Mouse (Mus musculus) T-cell, adult 2 months (primary cell): ENCODE measurements around the gene Slfn9.
"Not testable (repeated sequence)": the region's sequence is repeated elsewhere in the genome, so short reads cannot be mapped to it uniquely, and the experiment has no call there.

ENCODE experiments used
- DNase-seq: peaks from one replicate; pipeline ENCODE4 v3.0.0; 2022; ENCODE audit warnings: low spot score

Gene Slfn9

DNA sequence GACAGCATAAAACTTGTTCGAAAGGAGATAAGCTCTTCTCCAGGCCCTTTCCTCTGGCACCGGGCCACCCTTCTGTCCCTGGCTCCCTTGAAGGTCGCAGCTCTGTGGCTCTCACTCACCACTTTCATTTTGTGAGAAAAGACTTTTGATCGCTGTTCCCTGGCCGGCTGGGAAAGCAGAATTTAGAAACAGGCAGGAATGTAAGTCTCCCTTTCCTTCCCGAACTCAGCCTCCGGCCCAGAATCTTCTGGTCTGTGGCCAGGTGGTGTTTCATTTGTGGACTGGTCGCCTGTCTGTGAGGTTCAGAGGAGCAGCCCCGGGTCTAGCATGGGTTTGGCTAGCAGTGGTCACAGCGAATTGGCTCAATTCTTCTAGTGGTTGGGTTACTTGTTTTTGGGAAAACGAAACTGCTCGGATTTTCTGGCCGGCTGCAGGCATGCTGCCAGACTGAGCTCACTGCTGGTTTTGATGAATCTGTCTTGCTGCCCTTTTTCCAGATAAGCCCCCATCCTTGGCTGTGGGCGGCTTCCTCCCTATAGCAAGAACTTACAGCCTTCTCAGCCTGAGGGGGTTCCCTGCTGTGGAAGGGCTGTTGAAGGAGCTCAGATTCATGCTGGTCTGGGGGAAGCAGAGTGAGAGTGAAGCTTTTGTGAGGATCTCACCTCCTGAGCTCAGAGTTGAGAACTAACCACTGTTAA lies at the start of gene Slfn9:
Gene Slfn9, minus strand, starts transcription at position 362 of the 698 bp plus-strand sequence.
- peak; percentile 21 for DNase-seq

DNA sequence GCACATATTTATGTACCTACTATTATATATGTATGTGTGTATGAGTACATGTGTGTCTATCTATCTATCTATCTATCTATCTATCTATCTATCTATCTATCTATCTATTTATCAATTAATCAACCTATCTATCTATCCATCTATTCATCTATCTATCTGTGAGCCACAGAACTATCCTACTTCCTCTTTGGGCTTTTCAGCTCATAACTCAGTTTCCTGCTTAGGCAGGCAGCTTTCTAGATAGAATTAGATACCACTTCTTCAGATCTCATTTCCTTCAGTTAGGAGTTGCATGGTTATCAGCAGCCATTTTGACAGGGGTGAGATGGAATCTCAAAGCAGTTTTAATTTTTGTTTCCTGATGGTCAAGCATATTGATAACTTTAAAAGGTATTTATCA lies 49.4 kb upstream of the Slfn9 start:
- DNase-seq, result no peak

GRCm38 (mm10) chr11:83040325-83040724 lies 48.7 kb upstream of the Slfn9 start:
- DNase-seq, result peak; percentile 84

DNA sequence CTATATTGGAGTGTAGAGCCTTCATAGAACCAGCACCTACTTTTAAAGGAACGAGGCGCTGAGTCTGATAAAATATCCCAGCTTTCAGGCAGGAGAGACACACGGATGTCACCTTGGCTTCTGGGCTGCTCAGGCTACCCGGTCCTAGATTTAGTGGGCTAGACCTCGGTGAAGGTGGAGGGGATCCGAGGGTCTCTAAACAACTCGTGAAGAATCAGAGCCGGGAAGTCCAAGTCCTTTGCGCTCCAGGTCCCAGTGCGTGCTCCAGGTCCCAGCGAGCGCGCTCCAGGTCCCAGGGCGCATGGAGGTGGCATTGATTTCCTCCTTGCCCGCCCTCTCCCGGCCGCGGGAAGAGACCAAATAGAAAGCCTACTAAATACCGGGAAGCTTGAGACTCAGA lies 48.2 kb upstream of the Slfn9 start:
- DNase-seq, result no peak

DNA sequence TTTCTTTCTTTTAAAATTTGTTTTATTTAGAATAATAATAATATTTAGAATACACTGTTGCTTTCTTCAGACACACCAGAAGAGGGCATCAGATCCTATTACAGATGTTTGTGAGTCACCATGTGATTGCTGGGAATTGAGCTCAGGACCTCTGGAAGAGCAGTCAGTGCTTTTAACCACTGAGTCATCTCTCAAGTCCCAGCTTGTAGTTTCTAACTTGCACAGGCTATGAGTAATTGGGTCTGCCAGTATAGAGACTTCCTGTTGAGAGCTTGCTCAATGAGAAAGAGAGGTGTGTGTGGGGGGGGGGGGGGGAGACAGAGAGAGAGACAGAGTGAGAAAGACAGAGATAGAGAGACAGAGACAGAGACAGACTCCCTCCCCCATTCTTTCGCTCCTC lies 47.5 kb upstream of the Slfn9 start:
- no peak for DNase-seq

DNA sequence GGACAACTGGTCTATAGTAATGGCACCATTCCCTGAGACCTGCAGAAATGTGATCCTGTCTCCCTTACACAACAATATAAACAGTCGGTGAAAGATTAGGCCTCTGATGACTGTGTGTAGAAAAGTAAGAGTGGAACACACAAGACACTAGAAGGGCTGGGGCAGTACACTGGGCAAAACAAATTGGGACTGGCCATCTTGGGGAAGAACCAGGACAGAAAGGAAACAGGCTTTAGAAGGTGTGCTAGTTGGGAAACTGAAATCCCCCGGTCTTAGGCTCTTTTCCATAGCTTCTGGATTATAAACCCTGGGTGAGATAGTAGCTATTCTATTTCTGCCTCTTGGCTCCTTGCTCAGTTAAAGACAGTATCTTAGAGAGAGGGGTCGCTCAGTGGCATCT lies 47.1 kb upstream of the Slfn9 start:
- not testable (repeated sequence) for DNase-seq

DNA sequence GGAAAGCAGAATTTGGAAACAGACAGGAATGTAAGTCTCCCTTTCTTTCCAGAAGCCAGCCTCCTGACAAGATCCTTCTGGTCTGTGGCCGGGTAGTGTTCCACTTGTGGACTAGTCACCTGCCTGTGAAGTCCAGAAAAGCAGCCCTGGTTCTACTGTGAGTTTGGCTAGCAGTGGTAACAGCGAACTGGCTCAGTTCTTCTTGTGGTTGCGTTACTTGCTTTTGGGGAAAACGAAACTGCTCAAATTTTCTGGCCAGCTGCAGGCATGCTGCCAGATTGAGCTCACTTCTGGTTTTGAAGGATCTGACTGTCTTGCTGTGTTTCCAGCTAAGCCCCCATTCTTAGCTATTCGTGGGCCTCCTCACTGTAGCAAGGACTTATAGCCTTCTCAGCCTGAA lies 29.0 kb upstream of the Slfn9 start, which contains the start of gene Slfn8:
Gene Slfn8, minus strand, starts transcription at position 190 of the 400 bp plus-strand sequence.
- DNase-seq, result peak; percentile 70

DNA sequence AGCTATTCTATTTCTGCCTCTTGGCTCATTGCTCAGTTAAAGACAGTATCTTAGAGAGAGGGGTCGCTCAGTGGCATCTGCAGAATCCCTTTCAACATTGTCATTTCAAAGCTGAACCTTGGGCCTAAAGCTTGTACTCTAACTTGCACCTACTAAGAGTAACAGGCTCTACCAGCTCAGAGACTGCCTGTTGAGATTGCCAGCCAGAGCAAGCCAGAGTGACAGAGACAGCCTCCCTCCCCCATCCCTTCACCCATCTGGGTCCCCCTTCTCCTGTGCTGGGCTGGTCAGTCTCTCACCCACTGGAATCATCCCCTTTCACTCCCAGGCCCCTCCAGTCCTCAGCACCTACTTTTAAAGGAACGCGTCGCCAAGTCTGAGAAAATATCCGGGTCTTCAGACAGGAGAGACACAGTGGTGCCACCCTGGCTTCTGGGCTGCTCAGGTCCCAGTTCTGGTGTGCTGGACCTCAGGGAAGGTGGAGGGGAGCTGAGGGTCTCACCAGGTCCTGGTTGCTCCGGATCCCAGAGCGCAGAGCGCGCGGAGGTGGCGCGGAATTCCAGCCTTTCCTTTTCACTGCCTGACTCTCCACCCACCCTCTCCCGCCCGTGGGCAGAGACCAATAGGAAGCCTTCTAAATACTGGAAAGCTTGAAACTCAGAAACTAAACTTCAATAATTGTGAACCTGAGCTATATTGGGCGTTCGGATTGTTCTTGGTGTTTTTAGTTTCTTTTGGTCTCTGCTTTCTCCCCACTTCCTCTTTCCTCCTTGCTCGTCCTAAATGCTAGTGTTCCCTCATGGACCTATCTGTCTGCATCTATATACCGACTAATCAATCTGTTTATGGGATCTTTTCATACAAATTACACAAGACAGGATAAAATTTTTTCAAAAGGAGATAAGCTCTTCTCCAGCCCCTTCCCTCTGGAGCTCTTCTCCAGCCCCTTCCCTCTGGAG lies 28.2 kb upstream of the Slfn9 start:
- not testable (repeated sequence) for DNase-seq

DNA sequence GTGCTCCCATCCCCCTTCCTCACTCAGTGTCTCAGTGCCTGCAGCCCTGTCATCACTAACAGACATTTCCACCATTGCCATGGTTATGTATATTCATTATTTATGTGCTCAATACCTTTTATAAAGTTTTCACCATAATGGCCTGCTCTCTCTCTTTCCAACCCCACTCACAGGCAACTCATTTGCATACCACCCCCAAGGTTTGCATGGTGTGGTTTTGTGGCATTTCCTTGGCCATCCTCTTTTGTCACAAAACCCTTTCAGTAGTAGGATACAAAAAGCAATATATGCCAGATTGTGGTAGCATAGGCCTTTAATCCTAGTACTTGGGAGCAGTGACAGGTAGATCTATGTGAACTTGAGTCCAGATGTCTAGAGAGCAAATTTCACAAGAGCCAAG lies 24.5 kb upstream of the Slfn9 start:
- DNase-seq, result peak; percentile 16

DNA sequence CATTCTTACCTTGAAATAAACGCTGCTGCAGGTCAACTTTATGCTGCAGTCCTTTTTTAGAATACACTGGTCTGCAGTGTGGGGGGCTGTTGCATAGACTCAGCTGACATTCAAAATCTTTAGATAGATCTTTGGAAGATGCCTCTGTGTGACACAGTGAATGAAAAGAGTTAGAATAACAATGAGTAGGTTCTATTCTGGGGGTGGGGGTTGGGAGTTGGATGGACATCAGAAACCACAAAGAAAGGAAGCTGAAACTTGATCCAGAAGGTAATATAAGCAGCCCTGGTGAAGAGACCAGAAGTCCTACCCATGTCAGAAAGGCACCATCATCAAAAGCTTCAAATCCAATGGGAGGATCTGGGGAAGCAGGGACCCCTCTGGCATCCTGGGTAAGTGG lies 21.7 kb upstream of the Slfn9 start:
- DNase-seq, result no peak

DNA sequence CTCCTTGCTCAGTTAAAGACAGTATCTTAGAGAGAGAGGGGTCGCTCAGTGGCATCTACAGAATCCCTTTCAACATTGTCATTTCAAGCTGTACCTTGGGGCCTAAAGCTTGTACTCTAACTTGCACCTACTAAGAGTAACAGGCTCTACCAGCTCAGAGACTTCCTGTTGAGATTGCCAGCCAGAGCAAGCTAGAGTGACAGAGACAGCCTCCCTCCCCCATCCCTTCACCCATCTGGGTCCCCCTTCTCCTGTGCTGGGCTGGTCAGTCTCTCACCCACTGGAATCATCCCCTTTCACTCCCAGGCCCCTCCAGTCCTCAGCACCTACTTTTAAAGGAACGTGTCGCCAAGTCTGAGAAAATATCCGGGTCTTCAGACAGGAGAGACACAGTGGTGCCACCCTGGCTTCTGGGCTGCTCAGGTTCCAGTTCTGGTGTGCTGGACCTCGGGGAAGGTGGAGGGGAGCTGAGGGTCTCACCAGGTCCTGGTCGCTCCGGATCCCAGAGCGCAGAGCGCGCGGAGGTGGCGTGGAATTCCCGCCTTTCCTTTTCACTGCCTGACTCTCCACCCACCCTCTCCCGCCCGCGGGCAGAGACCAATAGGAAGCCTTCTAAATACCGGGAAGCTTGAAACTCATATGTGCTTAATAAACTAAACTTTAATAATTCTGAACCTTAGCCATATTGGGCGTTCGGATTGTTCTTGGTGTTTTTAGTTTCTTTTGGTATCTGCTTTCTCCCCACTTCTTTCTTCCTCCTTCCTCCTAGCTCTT lies 831 bp downstream of the Slfn9 start:
- peak; percentile 45 for DNase-seq

GRCm38 (mm10) chr11:82989357-82989756 lies 2.3 kb downstream of the Slfn9 start:
- DNase-seq, result no peak

DNA sequence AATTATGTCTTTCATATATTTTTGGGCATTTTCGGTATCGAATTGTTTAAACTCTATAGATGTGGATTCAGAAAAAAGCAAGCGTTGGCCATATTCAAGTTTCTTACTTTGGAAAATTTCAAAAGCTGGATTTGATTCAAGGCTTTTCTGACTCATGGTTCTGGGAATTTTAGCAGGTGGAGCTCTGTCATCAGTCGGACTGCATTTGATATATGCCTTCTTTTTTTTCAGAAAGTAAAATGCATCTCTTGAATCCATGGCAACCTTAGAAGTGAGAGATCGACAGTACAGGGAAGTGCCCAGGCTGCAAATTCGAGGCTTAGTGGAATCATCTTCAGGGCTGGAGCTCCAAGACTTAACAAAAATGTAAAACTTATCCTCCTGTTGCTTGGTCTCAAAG lies 4.0 kb downstream of the Slfn9 start:
- DNase-seq, result no peak

DNA sequence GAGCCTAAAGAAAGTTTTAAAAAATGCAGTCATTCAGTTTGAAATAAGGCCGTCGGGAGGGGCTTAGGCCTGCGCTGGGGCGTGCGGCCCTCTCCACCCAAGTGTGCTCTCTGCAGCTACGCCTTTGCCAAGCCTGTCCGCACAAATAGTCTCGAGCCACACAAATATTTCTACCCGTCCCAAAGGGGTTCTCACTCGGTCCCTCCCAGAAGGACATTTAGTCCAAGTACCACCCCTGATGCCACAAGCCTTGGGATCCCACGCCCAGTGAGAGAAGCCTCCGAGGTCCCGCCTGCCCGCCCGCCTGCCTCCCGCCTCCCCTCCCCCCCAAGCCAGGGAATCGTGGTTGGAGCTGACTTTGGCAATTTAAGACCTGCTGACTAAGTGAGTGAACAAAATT lies 8.4 kb downstream of the Slfn9 start:
- no peak for DNase-seq

DNA sequence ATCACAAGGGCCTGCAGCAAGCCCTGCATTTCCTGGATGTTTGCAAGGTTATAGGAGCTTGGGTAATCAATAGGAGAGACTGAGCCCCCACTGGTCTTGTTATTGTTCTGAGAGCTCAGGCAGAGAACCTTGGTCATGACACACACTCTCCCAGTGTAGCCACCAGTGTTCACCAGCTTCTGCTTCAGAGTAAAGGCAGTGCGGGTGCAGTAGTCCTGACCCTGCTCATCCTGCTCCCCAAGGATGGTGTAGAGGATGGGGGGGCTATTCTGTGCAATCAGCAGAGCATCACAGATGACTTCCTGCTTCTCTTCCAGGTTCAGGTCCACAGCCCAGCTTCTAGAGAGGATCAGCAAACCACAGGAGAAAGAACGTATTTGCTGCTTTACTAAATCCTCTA lies 9.2 kb downstream of the Slfn9 start:
- not testable (repeated sequence) for DNase-seq

DNA sequence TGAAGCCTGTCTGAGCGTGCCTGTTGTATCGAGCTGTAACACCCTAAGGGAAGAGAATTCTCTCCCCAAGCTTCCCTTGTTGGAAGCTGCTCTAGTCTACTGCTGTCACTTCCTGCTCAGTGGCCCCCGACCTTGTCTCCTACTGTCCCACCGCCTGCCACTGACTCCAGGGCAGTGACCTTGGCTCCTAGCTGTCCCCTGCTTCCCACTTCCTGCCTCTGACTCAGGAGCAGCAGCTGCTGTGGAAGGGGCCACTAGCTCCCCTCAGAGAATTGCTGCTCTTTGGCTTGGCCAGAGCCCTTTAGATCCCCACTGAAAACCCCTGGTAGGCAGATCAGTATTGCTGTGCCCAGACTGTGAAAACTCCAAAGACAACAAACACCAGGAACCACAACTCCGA lies 17.7 kb downstream of the Slfn9 start:
- no peak for DNase-seq

DNA sequence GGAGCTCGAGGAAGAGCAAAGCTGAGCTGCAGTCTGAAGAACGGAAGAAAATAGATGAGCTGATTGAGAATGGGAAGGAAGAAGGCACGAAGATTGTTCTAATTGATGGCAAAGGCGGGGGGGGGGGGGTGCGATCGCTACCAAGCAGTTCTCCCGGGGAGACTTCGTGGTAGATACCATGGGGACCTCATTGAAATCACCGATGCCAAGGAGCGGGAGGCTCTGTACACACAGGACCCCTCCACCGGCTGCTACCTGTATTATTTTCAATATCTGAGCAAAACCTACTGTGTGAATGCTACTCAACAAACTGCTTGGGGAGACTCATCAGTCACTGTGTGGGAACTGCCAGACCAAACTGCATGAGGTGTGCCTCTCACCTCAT lies 20.0 kb downstream of the Slfn9 start:
- no peak for DNase-seq

DNA sequence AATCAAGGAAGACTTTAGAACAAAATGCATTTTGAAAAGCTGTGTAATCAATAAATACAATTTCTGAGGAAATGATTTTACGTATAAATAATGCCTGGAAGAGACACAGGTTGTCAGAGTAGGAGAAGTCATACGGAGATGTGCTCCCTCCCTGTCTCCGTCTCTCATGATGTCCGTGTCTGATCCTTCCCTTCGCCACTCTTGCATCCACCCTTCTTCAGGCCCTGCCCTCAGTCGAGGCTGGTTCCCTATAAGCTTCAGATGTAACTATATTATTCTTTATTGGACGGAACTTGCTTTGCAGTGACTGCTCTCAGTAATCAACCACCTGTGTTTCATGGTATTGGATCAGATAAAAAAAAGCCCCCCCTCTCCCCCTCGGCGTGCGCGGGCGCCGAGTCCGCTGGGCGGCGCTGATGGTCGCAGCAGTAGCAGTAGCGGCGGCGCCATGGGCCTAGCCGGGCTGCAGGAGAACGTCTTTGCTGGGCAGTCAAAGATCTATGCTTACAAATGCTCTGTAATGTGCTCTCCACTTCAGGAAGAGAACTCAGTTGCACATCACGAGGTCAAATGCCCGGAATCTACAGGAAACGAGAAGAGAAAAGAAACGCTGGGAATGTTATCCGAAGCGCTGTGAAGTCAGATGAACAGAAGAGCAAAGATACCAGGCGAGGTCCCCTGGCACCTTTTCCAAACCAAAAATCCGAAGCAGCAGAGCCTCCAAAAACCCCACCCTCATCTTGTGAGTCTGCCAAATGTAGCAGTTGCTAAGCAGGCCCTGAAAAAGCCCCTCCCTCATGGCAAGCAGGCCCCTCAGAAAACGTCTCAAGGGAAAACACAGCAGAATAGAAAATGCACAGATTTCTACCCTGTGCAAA lies 20.7 kb downstream of the Slfn9 start:
- DNase-seq, result peak; percentile 35

DNA sequence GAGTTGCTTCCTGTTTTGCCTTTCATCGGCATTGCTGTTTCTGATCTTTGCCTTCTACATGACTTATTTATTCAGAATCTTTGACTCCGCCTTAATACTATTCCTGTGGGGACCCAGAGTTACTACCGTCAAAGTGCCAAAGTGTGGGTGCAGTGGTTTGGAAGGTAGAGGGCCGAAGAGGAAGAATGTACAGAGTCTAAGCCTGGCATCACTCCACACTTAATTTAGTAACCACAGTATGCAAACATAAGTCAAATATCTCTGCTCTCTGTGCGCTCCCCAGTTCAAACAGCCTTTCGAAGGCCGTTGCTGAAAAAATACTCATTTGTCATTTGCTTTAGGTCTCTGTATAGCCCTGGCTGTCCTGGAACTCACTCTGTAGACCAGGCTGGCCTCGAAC lies 29.4 kb downstream of the Slfn9 start:
- no peak for DNase-seq

- peak; percentile 18 for DNase-seq
Observed at GRCm38 (mm10) chr11:82961743-82962142, 29.9 kb downstream of the Slfn9 start.

DNA sequence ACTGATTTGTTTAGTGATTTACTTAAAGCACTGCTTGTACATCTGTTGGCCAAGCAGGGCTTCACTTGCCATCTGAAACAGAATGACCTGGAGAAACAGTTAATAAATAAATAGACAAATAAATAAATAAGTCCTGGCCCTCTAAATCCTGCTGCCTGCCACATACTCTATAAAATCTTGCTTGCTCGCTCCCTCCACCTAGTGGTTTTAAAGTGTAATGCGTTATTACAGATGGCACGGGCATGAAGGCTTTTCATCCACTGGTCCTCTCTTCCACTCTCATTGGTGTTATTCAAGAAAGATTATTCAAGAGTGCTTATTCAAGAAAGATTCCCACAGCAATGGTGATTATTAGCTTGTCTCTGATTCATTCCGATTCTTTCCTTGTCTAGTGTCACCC lies 32.0 kb downstream of the Slfn9 start:
- peak; percentile 58 for DNase-seq
